Mouse (Mus musculus) midbrain, postnatal 0 days (tissue): Measurements from ENCODE around the gene Ppt2. TPM values are rescaled to one million over a fixed set of nuclear protein-coding genes. Genes with fewer than 3 reads are reported as not detected.

Experiments
- ATAC-seq: fragments of 200-750 bp; cut with Nextera tagmentation; 2 replicates; pipeline ENCODE4 v1.8.0; 2017; ENCODE audit warnings: moderate number of reproducible peaks, mild to moderate bottlenecking, moderate TSS enrichment, moderate library complexity; ENCODE audit not compliant: low FRiP score
- DNase-seq: peaks from one replicate; pipeline ENCODE4 v3.0.0-alpha.2; 2015; ENCODE audit warnings: low spot score
- H3K27ac ChIP-seq: fragments of 300-500 bp; sonication (generic); 2 replicates; pipeline ENCODE4 v1.5.1; 2014; ENCODE audit warnings: low read depth, mild to moderate bottlenecking, low read length, mixed read lengths
- H3K27me3 ChIP-seq: fragments of 300-500 bp; sonication (generic); 2 replicates; pipeline ENCODE4 v1.6.1; 2014; ENCODE audit warnings: low read length, control low read depth, mixed read lengths; ENCODE audit not compliant: insufficient read depth
- H3K36me3 ChIP-seq: fragments of 300-500 bp; sonication (generic); 2 replicates; pipeline ENCODE4 v1.6.1; 2014; ENCODE audit warnings: low read length, control low read depth, mixed read lengths; ENCODE audit not compliant: insufficient read depth
- H3K4me1 ChIP-seq: fragments of 300-500 bp; sonication (generic); 2 replicates; pipeline ENCODE4 v1.6.1; 2014; ENCODE audit warnings: mild to moderate bottlenecking, control low read depth, antibody characterized with exemption, low read length, mixed read lengths; ENCODE audit not compliant: insufficient read depth
- H3K4me2 ChIP-seq: fragments of 300-500 bp; sonication (generic); 2 replicates; pipeline ENCODE4 v1.6.1; 2014; ENCODE audit warnings: low read depth, mild to moderate bottlenecking, low read length, mixed read lengths; ENCODE audit not compliant: poor library complexity, severe bottlenecking
- H3K4me3 ChIP-seq: fragments of 300-500 bp; sonication (generic); 2 replicates; pipeline ENCODE4 v1.5.1; 2014; ENCODE audit warnings: low read depth, mild to moderate bottlenecking, low read length, moderate library complexity
- H3K9ac ChIP-seq: fragments of 300-500 bp; sonication (generic); replicated peaks from 2 replicates; pipeline ENCODE4 v1.6.1; 2014; ENCODE audit warnings: mild to moderate bottlenecking, low read length, moderate library complexity, mixed read lengths; ENCODE audit not compliant: poor library complexity, severe bottlenecking
- H3K9me3 ChIP-seq: fragments of 300-500 bp; sonication (generic); 2 replicates; pipeline ENCODE4 v1.6.1; 2016; ENCODE audit warnings: low read length, control low read depth
- CTCF ChIP-seq: IDR thresholded peaks from 2 replicates; pipeline ENCODE4 v1.5.1; 2016; ENCODE audit warnings: antibody characterized with exemption, mild to moderate bottlenecking
- WGBS: fragments of 180-500 bp; shearing (Covaris S2); extraction: QIAGEN DNeasy Blood & Tissue Kit; methylation state at CpG from one replicate; pipeline ENCODE4 v1.1.7; 2014; 5-methylcytosine and 5-hydroxymethylcytosine counted together
- polyA plus RNA-seq: library from polyadenylated mRNA; unstranded; fragments of >200 nt; fragmentation: Nextera tagmentation; extraction: Ambion mirVana; gene quantifications from 2 replicates; pipeline ENCODE4 v1.2.1, GENCODE M21; 2015
- total RNA-seq: library from RNA; depleted of rRNA; stranded (reverse); fragments of >200 nt; gene quantifications from 2 replicates; pipeline ENCODE4 v1.2.3, GENCODE M21; 2014

Ppt2 gene
- total and polyA plus RNA-seq, 2 experiments from 2014 or later, result 18.0 to 31.0 TPM

- H3K4me3 ChIP-seq, result peak overlapping the region; percentile 87
- no peak; the same call in 1 of the 2 replicates for ATAC-seq
- H3K9me3 ChIP-seq, result no peaks in the 10 kb centered on the region
- peak overlapping the region; percentile 60 for H3K9ac ChIP-seq
- H3K4me2 ChIP-seq, result peak overlapping the region; percentile 92
- peaks cover 7% of the 10 kb centered on the region; the same call in 1 of the 2 replicates for H3K36me3 ChIP-seq
- peak overlapping the region; percentile 90 for H3K27ac ChIP-seq
- no peak for TF ChIP-seq CTCF
- H3K27me3 ChIP-seq, result no peaks in the 10 kb centered on the region
- no peak for DNase-seq
- 16% methylated on average over 24 of the region's 24 CpGs for WGBS
- peaks cover 14% of the 10 kb centered on the region; the same call in 1 of the 2 replicates for H3K4me1 ChIP-seq
Observed at GRCm38 (mm10) chr17:34604511-34605237, 23.6 kb downstream of the Ppt2 start.

DNA sequence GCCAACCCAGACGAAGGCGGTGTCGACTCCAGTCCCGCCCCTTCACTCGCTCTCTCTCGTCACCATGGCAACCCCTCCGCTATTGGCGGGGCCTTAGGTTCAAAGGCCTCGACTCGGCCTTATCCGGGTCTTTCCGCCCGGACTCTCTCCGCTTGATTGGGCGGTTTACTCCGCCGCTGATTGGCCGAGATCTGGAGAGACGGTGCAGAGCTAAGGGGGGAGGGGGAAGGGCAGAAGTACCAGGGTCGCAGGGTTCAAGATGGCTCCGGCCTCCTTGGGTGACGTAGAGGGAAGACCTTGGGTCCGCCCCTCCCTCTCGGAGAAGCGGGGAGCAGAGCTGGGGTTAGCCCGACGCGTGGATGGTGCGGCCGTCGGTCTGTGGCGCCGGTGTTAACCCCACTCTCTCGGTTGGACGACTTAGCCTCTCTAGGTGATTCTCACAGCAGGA, 24.2 kb downstream of the Ppt2 start, which contains the start of gene Agpat1:
Agpat1 (plus strand) TSS at position 202 of the 448 bp plus-strand sequence.
- no peaks in the 10 kb centered on the region for H3K9me3 ChIP-seq
- peak within 1 kb of the TSS; percentile 92 for H3K4me2 ChIP-seq
- peak within 1 kb of the TSS; percentile 87 for H3K4me3 ChIP-seq
- H3K9ac ChIP-seq, result peak within 1 kb of the TSS; percentile 78
- WGBS, result under 1% methylated on average over 34 of the region's 35 CpGs
- no peak for TF ChIP-seq CTCF
- peak within 1 kb of the TSS; percentile 90 for H3K27ac ChIP-seq
- DNase-seq, result peak; percentile 100
- peaks cover 14% of the 10 kb centered on the region; the same call in 1 of the 2 replicates for H3K4me1 ChIP-seq
- peak; percentile 90 for ATAC-seq
- H3K36me3 ChIP-seq, result peaks cover 7% of the 10 kb centered on the region; the same call in 1 of the 2 replicates
- H3K27me3 ChIP-seq, result no peaks in the 10 kb centered on the region

GRCm38 (mm10) chr17:34603375-34604060, 24.8 kb downstream of the Ppt2 start, which contains the start of gene Rnf5:
Gene Rnf5, minus strand, starts transcription at chr17:34603690.
- no peak for TF ChIP-seq CTCF
- peak within 1 kb of the TSS; percentile 78 for H3K9ac ChIP-seq
- DNase-seq, result peak; percentile 100
- WGBS, result under 1% methylated on average over 29 of the region's 30 CpGs
- peaks cover 7% of the 10 kb centered on the region; the same call in 1 of the 2 replicates for H3K36me3 ChIP-seq
- H3K9me3 ChIP-seq, result no peaks in the 10 kb centered on the region
- H3K27ac ChIP-seq, result peak within 1 kb of the TSS; percentile 90
- H3K4me2 ChIP-seq, result peak within 1 kb of the TSS; percentile 92
- ATAC-seq, result peak; percentile 93
- H3K4me3 ChIP-seq, result peak within 1 kb of the TSS; percentile 87
- peaks cover 14% of the 10 kb centered on the region; the same call in 1 of the 2 replicates for H3K4me1 ChIP-seq
- no peaks in the 10 kb centered on the region for H3K27me3 ChIP-seq

GRCm38 (mm10) chr17:34601796-34602195, 26.5 kb downstream of the Ppt2 start:
- Histone ChIP-seq H3K4me3 (peak overlapping the region; percentile 63; the same call in 1 of the 2 replicates), H3K9ac (no peak overlapping the region)
- no peak for TF ChIP-seq CTCF

DNA sequence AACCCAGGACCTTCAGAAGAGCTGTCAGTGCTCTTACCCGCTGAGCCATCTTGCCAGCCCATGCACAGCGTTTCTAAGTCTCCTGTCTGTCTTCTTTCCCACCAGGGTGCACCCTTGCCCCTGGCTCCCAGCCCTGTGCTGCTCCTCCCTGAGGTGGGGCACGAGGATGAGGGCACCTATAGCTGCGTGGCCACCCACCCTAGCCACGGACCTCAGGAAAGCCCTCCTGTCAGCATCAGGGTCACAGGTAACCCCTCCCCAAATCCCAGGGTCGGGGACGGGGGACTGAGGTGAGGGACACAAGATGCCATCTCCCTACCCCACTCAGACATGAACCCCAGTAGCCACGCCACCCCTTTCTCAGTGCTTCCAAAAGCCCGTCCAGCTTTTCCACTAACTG, 28.4 kb downstream of the Ppt2 start:
- no peak for DNase-seq
- H3K9me3 ChIP-seq, result no peaks in the 10 kb centered on the region
- H3K36me3 ChIP-seq, result peaks cover 17% of the 10 kb centered on the region
- TF ChIP-seq CTCF, result 0 out of 2 replicates have a peak, but pooled peaks have one; percentile 2
- peaks cover 4% of the 10 kb centered on the region; the same call in 1 of the 2 replicates for H3K4me1 ChIP-seq
- H3K27ac ChIP-seq, result no peak overlapping the region
- no peak overlapping the region for H3K4me3 ChIP-seq
- whole genome bisulfite sequencing, result 69% methylated on average over 9 of the region's 9 CpGs
- H3K27me3 ChIP-seq, result no peaks in the 10 kb centered on the region
- H3K4me2 ChIP-seq, result no peak overlapping the region
- ATAC-seq, result no peak
- H3K9ac ChIP-seq, result no peak overlapping the region

More at GRCm38 (mm10) chr17:34601796-34602195, 26.5 kb downstream of the Ppt2 start:
- DNase-seq, result no peak
- H3K4me1 ChIP-seq, result peaks cover 8% of the 10 kb centered on the region; the same call in 1 of the 2 replicates
- no peak for ATAC-seq
- no peak overlapping the region for H3K27ac ChIP-seq
- WGBS, result 87% methylated on average over 12 of the region's 12 CpGs
- no peaks in the 10 kb centered on the region for H3K9me3 ChIP-seq
- no peaks in the 10 kb centered on the region for H3K27me3 ChIP-seq
- H3K36me3 ChIP-seq, result peaks cover 7% of the 10 kb centered on the region; the same call in 1 of the 2 replicates
- H3K4me2 ChIP-seq, result no peak overlapping the region; the same call in 1 of the 2 replicates
